Mouse (Mus musculus) hematopoietic stem cell, adult 5-6 weeks (primary cell): Measurements from ENCODE around the gene Trp53. TPM values are rescaled to one million over a fixed set of nuclear protein-coding genes. Genes with fewer than 3 reads are reported as not detected.
A peak's percentile ranks its signal among the peaks of the same experiment; 100 is the strongest.

Source experiments
- ATAC-seq, 2 experiments: fragments of 125-278 bp in 1 of 2; replicated peaks in 1 of 2; 2 replicates each; pipeline ENCODE4 v1.8.0; 2016 to 2017; ENCODE audit warnings: inconsistent platforms in 2 of 2, mild to moderate bottlenecking in 2 of 2, moderate number of reproducible peaks in 2 of 2, low read depth in 1 of 2, moderate TSS enrichment in 1 of 2; ENCODE audit not compliant: low FRiP score in 2 of 2, poor library complexity in 2 of 2, severe bottlenecking in 2 of 2, insufficient read depth in 1 of 2, low TSS enrichment in 1 of 2
- total RNA-seq: library from RNA; stranded (forward); fragments of 172-1452, 232-1000 nt; gene quantifications from 2 replicates; pipeline ENCODE4 v1.2.3, GENCODE M21; 2017

Gene Trp53
- total RNA-seq, 1 experiment from 2014 or later, result 96.6 TPM

DNA sequence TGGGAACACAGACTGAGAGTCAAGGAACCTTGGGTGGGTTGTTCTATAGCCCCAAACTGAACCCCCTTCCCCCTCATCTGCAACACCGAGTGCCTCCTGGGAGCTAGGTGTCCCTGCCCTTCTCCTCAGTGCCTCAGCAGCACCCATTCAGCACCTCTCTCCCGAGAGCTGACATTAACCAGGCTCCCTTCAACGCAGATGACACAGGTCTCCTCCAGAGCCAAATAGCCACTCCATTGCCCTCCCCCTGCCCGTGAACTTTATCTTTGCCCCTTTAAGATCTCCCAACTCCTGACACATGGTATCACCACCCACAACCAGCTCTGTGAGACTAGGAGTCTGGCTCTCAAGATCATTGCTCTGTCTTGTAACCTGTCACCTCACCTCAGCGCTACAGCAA, 21.0 kb upstream of the Trp53 start:
- no peak for ATAC-seq

DNA sequence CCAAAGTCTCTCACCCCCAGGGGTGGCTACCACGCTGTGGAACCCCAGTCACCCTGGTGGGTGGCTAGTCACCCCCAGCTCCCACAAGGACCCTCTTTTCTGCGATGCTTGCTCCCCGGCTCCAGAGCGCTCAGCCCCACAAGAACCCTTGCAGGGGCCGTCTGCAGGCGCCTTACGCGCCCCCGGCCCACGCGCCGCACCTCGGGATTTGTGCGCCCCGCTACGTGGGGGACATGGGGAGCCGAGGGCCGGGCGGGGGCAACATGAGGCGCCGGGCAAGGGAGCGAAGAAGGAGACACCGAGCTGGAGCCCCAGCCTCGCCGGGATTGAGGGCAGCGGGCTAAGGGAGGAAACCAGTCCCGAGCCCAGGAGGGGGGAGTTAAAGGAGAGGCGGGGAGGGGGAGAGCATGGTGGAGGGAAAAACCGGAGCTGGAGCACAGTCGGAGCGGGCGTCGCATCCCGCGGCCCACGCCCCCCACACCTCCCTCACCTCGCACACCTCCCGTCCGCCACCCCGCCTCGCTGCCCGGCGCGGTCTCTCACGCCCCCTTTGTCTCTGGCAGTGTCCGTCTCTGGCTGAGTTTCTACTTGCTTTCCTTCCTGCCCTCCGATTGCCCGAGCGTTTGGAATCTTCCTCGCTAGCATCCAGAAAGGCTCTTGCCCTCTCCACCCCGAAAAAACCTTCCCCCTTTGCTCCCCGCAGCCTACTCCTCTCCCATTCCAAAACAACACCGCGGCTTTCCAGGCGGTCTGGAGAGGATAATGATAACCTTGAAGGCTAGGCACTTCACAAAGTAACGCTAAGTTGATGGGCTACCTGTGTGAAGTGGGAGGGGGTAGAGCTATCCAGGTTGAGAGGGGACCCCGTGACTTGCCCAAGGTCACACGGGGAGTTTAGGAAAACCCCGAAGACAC, 20.1 kb upstream of the Trp53 start, which contains the start of gene Efnb3:
Gene Efnb3, minus strand, starts transcription at position 355 of the 915 bp plus-strand sequence.
- no peak for ATAC-seq

DNA sequence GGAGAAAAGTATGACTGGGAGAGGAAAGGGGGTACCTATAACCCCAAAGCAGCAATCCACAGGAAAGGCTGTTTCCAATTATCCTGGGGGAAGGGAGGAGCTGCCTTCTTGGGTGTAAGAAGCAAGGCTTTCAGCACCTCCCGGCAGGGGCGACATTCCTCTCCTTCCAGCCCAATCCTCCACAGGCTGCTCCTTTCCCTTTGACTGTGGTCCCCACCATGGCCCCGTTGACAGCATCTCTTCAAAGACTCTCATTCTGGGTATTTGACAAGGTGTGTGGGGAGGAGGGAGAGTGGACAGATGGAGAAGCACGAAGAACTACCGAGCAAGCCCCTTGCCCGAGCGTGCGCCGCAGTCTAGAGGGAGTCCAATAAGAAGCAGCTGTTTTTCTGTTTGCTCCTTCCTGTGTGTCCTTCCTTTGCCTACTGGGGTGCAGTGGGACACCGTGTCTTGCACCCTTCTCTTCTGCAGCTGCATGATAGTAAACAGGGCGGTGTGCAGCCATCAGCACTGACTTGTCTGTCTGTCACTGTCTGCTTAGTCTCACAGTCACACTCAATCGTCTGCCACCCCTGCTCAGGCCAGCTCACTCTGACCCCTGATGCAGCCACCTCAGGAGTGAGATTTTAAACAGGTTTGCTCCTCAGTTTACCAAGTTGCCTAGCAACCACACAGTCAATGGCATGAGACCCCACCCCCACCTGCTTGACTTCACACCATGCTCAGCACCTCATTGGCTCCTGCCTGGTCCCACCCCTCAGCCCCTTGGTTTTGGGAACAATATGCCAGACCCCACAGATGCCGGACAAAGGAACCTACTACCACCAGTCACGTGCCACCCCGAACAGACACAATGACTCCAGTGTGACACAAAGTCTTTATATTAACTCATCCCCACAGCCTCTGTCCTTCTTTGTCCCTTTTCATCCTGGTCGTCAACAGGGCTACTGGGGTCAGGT, 19.0 kb upstream of the Trp53 start:
- no peak for ATAC-seq

DNA sequence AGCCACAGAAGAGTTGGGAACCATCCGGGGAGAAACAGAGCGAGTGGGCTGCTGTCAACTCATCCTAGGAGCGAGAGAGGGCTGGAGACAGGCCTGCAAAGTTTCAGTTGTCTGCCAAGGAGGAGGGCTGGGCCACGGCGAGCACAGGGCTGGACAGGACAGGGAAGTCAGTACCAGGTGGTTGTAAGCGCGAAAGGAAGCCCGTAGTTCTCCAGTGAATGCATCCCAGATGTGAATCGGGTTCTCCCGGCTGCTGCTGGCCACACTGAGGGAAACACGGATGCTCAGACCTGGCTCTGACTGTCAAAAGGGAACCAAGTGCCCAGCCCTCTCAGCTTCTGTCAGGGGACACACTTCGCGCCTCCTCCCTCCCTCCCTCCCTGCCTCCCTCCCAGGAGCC, 16.8 kb upstream of the Trp53 start:
- no peak for ATAC-seq

DNA sequence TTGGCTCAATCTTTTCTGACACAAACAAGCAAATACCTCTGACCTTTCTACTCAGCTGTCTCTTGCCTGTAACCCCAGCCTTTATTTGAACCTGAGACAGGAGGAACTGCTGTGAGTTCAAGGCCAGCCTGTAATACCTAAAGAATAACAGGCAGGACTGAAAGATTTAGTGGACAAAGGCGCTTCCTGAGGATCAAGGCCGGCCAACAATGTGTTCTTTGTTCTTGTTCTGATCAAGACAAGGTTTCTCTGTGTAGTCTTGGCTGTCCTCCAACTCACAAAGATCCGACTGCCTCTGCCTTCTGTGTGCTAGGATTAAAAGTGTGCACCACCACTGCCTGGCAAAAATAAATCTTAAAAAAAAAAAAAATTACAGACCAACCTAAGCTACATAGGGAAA, 15.8 kb upstream of the Trp53 start:
- ATAC-seq, result no peak

DNA sequence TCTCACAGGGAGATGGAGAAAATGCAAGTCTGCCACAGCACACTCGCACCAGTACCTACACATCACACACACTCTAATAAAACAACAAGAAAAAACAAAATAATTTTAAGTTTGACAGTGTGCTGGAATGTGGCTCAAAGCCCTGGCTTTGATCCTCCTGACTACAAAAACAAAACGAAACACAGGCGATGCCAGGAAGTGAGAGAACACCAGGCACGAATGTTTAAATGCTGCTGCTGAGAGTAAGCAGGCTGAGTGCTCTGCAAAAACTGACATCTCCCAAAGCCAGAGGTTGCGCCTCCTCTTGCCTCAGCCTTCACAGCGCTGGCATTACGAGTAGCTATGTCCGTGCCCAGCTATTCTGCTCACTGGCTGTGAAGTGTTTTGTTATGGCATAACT, 15.0 kb upstream of the Trp53 start:
- ATAC-seq, result no peak

DNA sequence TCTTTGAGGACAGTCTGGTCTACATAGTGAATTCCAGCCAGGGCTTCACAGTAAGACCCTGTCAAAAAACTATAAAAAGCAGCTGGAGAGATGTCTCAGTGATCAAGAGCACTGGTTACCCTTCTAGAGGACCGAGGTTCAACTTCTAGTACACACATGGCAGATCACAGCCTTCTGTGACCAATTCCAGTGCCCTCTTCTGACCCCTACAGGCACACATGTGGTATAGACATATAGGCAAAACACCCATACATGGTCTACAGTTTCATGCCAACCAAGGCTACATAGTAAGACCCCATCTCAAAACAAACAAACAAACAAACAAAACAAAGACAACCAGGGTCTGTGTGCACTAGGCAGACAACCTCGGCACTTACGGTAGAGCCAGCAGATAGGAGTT, 4.9 kb upstream of the Trp53 start:
- ATAC-seq, result 0 out of 4 replicates have a peak, but pooled peaks of 1 of the 2 experiments have one; percentile 22

DNA sequence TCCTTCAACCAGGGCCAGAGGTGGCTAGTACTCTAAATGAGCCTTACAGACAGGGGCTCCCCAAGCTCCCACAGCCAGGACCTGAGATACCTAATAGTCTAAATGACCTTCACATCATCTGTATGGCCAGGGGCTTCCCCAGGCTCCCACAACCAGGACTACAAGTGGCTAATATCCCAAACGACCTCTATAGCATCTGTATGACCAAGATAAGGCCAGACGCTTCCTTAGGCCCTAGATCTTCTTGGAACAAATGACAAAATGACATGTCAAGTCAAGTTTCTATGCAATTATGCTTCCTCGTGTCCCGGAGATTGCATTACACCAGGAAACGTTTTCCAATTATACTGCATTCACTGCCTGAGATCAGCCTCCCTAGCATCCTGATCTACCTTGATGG, 3.9 kb upstream of the Trp53 start:
- no peak for ATAC-seq

DNA sequence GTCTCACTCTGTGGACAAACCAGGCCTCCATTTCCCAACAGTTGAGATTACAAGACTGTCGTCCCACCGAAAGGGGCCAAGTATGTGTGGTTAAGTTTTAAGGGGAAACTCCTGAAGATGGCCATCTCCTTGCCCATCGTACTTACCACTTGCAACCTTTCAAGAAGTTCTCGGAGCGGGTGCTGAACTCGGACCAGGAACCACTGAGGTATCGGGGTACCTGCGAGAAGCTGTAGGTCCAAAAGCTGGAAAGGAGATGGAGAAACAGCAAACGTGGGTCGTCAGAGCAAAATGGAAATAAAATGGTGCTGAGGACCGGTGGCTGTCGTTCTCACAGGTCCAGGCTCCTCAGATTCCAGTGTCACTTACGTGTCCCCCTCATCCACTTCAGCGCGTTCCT, 1.9 kb upstream of the Trp53 start:
- ATAC-seq, result no peak

DNA sequence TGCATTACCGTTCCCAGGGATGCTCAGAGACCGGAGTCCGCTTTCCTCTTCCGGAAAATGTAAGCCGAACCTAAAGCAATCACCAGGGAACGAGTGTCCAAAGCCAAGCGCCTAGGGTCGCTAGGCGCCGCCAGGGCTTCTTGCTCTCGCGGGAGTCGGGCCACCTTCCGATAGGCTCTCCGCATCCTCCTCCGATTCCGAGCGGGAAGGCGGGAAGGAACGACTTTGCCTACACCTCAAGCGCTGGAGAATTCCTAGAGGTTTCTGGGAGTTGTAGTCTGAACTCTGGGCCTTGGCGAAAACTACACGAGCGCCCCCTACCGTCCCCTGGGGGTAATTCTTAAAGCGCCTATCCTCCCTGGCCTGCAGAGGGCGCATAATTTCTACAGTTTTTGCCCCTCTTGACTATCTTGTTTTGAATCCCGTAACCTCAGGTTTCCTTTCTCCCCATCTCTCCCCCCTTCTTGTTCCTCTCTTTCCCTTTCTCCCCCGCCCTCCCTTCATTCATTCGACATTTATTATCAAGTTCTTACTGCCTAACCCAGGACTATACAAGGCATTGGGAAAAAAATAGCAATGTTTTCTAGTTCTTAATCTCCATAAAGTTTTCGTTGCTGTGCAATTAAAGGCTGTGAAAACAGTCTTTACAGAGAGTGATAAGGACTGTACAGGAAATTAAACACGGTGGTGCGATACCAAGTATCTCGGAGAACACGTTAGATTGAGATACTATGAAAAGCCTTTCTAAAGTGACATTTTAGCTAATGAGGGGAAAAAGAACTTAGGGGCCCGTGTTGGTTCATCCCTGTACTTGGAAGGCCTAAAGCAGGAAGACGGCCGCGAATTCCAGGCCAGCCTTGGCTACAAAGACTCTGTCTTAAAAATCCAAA, 786 bp upstream of the Trp53 start:
- peak; percentile 68 to 70 for ATAC-seq

DNA sequence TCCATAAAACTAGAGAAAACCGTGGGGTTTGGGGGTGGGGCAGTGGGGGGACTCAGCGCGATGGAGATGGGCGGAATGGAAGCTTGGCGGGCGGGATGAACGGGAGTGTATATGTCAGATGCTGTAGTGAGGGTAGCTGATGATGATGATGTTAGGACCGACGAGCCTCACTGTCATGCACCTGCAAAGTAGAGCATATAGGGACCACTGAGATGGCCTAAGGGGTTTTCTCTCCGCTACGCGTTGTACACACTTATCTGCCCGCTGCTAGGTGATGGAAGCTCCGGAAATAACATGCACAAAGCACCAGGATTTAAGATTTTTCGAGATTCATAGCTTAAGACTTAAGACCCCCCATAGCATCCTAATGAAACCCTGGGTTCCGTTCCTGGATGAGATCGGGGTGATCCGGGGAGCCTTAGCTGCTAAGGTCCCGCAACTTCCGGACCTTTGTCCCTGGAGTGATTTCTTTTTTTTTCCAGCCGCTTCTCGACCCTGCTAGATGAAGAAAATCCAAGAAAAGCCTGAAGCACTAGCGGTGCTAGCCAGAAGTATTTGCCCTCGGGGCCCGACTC, 500 bp downstream of the Trp53 start:
- ATAC-seq, result no peak

DNA sequence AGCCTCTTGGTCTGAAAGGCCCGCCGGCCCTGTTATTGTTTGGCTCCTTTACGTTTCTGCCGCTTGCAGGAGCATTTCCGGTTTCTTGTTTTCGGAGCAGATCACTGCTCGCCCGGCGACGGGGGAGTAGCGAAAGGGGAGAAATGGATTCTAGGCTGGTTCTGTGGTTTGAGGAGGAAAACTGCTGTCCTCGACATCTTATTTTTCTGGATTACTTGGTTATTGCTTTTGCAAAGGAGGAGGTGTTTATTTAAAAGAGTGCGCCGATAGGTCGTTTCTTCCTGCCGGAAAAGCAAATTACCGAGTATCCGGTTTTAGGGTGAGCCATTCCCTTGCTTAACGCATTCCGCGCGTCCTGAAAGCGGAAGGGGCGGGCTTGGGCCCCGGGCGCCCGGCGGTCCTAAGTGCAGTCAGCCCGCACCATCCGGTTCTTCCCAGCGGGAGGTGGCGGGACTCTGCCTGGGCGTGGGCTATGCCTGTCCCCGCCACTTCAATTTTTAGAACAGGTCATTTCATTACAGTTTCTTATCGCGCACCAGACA, 1.1 kb downstream of the Trp53 start:
- ATAC-seq, result peak; percentile 60 to 62

DNA sequence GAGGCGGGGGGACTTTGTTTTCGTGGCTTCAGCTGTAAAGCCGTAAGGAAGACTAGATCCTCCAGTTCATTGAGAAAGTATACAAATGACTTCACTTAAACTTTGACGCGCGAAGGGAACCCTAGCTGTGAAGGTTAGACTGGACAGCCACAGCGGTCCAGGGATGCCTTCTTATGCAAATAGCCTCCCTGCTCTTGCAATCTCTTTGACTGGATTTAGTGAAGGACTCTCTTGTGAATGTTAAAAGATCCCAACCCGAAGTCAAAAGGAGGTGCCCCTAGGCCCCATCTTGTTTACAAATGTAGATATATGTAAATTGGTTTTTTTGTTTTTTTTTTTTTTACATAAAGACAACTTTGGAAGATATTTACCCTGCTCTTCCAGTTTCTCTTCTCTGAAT, 1.7 kb downstream of the Trp53 start:
- ATAC-seq, result no peak

DNA sequence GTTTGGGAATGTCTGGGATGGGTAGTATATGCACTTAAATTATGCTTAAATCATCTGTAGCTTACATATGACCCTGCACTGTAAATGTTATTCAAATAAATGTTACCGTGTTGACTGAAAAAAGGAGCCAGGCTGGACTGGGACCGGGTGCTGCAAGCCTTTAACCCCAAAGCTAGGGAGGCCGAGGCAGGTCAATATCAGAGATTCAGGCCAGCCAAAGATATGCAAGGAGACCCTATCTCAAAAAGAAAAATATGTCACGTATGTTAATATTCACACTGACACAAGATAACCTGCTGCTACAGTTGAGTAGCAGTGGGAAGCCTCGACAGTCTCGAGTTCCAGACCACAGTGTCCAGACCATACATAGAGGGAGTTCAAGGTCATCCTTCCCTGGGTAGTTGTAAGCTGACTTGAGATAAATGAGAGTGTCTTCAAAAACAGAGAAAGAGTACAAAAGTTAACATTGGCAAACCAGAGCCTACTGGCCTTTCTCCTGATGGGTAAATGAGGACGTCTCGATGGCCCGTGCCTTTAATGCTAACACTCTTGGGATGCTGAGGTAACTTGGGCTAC, 2.2 kb downstream of the Trp53 start:
- ATAC-seq, result no peak

DNA sequence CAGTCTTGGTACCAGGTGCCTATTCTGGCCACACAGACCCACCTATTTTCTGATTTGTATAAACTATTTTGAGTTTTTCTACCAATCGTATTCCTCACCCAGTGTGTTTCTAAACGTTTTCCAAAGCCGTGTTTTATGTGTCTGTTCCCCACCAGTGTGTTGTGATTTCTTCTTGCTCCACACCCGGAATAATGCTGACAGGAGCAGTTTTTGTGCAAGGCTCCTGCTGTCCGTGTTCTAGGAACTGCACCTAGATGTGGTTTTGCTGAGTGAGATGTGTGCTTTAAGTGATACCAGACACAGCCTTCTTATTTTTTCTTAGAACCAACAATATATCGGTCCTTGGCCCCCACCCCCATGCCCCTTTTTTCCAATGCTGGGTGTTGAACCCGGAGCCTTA, 3.8 kb downstream of the Trp53 start:
- ATAC-seq, result no peak

DNA sequence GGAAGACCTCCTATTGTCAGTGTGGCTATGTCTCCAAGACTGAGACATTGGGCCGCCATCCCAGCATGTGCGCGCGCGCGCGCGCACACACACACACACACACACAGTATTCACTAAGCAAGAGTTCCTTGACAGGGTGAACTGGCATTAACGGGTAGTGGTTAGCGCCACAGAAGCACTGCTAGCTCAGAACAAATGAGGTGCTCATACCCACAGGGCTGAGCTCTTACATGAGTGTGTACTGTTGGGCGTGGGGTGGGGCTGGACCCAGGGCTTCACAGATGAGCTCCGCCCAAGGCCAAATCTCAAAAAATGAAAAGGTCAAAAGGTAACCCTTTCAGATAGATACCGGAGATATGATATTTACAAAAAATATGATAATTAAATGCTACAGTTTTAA, 4.8 kb downstream of the Trp53 start:
- ATAC-seq, result no peak
